Mouse (Mus musculus): ENCODE measurements around the gene Dhdh.
"Not testable (repeated sequence)": the region's sequence is repeated elsewhere in the genome, so short reads cannot be mapped to it uniquely, and the experiment has no call there.

The Dhdh gene

DNA sequence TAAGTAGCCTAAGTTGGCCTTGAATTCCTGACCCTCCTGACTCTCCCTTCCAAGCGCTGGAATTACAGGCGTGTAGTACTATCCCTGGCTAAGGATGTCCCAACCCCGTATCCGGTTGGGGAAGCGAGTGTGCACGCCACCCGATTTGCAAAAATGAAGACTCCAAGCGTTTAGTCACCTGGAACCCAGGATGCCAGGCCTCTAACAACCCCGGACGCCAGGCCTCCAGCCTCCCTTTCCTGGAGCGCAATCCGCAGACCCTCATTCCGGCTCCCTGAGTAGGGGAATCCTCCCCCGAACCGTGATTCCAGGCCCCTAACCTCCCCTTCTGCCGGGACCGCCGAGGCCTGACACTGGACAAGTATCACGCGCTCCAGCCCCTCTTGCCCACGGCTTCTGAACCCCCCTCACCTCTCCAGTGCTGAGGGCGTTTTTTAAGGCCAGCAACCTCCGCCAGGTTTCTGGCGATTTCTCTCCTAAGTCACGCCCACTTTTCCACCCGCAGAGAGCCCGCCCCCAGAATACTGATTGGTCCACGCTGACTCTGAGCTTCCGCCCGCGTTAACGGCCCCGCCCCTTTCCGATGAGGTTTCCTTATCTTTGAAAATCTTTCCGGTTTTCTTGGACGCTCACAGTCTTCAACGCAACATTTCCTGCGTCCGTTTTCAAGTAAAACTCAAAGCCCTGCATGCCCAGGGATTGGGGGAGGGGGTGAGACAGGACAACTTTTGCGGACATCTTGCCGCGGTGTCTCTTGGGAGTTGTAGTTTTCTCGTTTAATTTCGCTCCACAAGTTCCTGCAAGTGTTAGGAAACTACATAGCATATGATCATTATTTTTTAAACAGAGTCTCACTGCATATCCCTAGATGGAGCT, 21.5 kb upstream of the Dhdh start, which contains the start of gene Nucb1:
Nucb1 (minus strand) TSS at position 495 of the 876 bp plus-strand sequence.
- DNase-seq (ENCODE audit: low read depth, low spot score) = peak; percentile 93

DNA sequence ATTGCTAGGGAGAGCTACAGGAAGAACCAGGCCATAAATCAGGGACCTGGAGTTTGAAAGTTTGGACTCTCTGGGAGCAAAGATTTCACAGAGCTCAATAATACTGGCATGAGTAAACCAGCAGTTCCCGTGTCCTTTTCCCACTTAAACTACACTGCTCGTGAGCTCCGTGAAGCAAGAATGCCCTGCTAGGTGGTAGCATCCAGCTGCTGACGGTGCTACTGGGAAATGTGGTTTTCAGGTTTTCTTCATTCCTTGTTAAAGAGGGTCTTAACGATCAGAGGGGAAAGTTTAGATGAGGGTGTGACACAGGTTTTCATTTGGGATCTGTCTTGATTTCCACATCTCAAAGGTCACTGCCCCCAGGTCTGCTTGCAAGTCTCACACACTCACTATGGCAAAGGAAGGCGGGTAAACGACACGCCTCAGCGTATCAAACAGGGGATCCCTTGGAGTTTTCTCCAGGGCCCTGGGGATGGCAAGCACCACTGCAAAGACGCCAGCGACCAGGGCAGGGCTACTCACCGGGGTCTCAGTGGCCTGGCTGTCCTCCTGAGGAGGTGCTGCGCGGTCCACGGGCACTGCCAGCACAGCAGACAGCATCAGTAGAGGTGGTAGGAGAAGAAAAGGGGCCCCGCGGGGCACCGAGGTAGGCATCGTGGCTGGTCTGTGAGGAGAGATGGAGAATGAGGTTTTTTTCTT, 20.7 kb upstream of the Dhdh start:
- DNase-seq (ENCODE audit: low read depth, low spot score) = no peak

- no peak for DNase-seq (ENCODE audit: low read depth, low spot score)
Observed at GRCm38 (mm10) chr7:45508561-45508960, 20.0 kb upstream of the Dhdh start.

DNA sequence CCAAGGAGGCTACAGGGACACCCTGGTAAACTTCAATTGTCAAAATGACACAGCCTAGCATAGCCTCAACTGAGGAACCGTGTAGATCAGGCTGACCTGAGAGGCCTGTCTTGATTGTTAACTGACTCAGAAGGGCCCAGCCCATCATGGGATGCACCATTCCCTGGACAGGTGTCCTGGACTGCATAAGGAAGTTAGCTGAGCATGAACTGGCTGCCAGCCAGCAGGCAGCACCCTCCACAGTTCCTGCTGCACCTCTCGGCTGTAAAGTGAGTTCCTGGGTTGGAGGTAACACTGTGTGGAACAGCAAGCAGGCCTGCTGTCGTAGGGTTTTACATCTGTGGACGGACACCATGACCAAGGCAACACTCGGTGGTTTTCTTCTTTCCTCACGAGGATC, 19.0 kb upstream of the Dhdh start:
- no peak for DNase-seq (ENCODE audit: low read depth, low spot score)

DNA sequence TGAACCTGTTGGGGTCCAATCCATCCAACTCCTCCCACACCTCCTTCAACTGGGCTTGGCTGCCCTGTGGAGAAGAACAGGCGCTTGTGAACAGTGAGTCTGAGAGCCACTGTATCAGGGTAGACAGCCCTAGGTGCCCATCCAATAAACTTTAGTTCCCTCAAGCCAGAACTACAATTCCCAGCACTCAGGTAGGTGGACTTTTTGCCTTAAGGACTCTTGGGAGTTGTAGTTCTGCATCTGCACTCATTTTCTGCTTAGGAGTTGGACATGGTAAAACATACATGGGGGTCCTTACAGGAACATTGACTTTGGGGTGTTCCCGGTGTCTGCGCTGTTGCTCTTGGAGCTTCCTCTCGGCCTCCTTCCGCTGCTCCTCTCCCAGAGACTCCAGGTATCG, 9.8 kb upstream of the Dhdh start:
- DNase-seq (ENCODE audit: low read depth, low spot score) = no peak

DNA sequence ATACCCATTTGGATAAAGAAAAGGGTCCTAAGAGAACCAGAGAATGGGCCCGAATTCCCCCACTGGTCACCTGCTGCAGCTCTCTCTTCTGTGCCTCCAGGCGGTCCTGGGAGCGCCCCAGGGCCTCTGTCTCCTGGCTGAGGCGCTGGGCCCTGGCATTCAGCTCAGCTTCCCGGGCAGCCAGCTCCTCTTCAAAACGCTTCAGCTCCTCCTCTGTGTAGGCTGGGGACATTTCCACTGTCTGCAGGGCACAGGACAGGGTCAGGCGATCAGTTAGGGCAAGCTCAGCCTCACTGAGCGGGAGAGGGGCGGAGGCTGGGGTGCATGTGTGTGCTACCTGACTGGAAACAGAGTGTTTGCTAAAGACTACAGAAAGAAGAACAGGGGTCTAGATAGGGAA, 5.9 kb upstream of the Dhdh start:
- DNase-seq (ENCODE audit: low read depth, low spot score) = no peak

DNA sequence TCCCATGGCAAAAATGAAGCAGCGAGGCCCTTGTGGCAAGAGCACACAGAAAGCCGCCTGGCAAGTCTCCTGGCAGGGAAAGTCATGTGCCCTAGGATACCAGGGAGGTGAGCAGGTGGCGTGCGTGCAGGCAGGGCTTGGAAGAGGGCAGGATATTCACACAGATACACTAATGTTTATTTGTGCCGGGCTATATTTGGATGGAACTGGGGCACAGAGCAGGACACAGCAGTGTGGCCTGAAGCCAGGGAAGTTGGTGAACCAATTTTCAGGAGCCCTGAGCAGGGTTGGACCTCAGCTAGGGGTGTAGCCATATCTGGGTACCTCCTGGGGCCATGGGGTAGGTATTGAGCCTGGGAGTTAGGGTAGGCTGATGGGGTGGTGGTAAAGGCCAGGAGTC, 4.3 kb upstream of the Dhdh start:
- DNase-seq (ENCODE audit: low read depth, low spot score) = no peak

- DNase-seq (ENCODE audit: low read depth, low spot score) = no peak
Observed at GRCm38 (mm10) chr7:45492225-45492844, 3.7 kb upstream of the Dhdh start.

GRCm38 (mm10) chr7:45491264-45491663, 2.7 kb upstream of the Dhdh start:
- DNase-seq (ENCODE audit: low read depth, low spot score) = no peak

DNA sequence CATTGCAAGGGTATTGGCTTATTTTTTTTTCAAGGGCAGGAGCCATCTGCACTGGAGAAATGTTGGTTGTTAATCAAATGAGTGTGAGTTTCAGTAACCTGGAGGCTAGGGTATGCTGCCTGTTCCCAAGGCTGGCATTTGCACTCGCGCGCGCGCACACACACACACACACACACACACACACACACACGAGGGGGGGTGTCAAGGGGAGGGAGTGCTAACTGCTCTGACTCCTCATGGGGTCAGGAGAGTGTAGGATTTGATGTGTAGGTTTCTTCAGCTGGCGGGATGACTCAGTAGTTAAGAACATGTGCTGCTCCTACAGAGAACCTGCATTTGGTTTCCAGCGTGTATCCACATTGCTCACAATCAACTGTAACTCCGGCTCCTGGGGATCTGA, 2.2 kb upstream of the Dhdh start:
- peak; percentile 40 for DNase-seq (ENCODE audit: low read depth, low spot score)

DNA sequence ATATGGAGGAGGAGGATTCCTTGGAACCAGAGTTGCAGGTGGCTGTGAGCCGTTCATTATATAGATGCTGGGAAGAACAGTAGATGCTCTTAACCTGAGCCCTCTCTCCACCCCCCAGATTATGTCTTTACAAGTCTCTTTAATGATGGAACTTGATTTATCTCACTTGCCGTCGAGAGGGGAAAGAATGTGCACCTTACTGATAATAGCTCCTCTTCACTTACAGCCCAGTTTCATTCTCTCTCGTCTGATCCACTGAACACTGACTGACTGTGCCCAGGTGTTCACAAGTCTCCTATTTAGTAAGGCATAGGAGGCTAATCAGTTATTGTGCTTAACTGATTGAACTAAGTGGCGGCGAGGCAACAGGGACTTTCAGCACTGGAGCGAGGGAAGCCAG, 973 bp upstream of the Dhdh start:
- DNase-seq (ENCODE audit: low read depth, low spot score) = no peak

GRCm38 (mm10) chr7:45487861-45488292, 728 bp downstream of the Dhdh start:
- no peak for DNase-seq (ENCODE audit: low read depth, low spot score)

DNA sequence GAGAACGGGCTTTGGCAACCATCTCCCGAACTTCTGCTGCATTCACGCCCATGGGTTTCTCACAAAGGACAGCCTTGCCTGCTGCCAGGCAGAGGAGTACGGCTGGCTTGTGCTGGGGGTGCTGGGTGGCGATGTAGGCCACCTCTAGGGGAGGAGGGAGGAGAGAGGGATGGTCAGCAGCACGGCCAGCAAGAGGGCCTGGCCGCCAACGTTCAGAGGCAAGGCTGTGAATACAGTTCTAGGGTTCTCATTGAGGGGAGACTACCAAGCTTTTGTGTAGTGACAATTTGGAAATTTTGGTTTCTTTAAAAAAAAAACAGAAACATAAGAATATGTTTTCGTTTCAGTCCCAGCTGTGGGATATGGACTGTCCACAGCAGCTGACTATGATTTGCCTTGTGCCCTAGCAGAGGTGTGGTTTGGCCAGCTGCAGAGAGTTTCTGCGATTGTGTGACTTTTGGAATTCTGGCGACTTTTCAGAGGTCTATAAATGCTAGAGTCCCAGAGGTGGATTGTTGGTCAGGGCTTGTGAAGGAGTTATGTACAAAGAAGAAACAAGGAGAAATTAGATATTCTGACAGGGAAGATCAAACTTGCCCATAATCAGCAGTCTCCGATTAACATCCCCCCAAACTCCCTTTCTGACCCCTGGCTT, 1.7 kb downstream of the Dhdh start, which contains the start of gene Gm45808:
Gm45808 (minus strand) TSS at position 51 of the 655 bp plus-strand sequence.
- no peak for DNase-seq (ENCODE audit: low read depth, low spot score)

- no peak for DNase-seq (ENCODE audit: low read depth, low spot score)
Observed at GRCm38 (mm10) chr7:45486158-45486557, 2.4 kb downstream of the Dhdh start.

DNA sequence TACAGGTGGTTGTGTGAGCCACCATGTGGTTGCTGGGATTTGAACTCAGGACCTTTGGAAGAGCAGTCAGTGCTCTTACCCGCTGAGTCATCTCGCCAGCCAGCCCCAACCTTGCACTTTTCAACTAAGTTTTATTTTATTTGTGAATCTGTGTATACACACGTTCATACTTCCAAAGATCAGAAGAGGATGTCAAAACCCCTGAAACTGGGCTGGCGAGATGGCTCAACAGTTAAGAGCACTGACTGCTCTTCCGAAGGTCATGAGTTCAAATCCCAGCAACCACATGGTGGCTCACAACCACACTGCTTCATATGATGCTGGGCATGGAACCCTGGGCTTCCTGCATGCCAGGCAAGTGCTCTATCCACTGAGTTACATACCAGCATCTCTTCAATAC, 3.6 kb downstream of the Dhdh start:
- DNase-seq (ENCODE audit: low read depth, low spot score) = not testable (repeated sequence)

DNA sequence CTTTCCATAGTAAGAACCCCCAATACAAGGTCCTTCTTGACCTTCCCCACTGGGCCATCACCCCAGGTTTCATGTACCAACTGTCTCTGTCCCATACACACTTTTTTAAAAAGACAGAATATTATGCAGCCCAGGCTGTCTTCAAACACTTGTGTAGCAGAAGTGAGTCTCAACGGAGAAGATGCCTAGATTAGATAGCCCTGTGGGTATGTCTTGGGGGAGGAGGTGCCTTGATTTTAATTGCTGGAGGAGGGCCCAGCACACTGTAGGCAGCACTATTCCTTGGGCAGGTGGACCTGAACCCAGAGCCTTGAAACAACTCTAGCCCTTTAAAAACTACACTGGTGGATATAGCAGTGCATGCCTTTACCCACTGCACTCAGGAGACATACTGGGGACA, 6.4 kb downstream of the Dhdh start:
- DNase-seq (ENCODE audit: low read depth, low spot score) = no peak

DNA sequence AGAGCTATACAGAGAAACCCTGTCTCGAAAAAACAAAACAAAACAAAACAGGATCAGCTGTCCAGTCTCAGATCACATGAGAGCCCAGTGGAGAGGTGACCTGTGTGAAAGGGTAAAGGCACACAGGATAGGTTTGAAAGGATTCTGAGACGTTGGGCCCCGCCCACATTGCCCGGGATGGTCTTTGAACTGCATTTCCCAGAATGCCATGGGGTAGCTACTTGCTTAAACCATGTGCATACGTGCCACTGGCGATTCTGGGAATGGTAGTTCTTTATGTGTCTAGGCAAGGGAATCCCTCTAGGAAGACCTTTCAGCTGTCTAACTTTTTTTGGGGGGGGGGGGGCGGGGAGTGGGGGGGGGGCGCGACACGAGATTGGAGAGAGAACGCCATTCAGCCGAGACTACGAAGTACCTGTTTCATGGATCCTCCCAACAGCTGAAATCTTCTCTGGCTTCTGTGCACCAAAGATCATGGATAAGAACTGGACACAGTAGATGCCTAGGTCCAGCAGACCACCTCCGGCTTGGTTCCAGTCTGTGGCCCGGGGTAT, 7.2 kb downstream of the Dhdh start, which contains the start of gene Tulp2:
Tulp2 (plus strand) TSS at position 504 of the 554 bp plus-strand sequence.
- peak; percentile 43 for DNase-seq (ENCODE audit: low read depth, low spot score)

DNA sequence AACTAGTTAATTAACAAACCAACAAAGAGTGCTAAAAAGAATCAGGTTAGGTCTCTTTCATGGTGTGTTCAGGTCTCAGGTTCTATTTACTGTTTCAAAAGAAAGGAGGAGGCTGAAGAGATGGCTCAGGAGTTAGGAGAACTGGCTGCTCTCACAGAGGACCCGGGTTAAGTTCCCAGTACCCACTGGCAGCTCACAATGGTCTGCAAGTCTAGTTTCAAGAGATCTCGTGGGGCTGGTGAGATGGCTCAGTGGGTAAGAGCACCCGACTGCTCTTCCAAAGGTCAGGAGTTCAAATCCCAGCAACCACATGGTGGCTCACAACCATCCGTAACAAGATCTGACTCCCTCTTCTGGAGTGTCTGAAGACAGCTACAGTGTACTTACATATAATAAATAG, 8.3 kb downstream of the Dhdh start:
- not testable (repeated sequence) for DNase-seq (ENCODE audit: low read depth, low spot score)

DNA sequence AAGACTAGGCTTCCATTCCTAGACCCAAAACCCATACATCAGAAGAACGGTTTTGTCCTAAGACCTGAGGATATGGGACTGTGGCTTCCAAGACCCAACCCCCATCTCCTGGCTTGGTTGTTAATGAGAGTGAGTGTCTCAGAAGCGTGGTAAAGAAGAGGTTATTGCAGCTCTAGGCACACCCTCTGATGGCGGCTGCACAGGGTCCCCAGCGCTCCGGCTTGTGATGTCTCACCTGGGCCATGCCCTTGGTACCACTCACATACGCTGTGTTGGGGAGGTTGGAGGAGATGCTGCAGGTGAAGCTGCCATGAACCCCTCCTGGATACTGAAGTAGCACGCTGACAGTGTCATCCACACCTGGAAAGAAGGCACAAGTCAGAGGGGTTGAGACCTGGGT, 9.8 kb downstream of the Dhdh start:
- DNase-seq (ENCODE audit: low read depth, low spot score) = no peak

GRCm38 (mm10) chr7:45477003-45477402, 11.6 kb downstream of the Dhdh start:
- DNase-seq (ENCODE audit: low read depth, low spot score) = peak; percentile 60

DNA sequence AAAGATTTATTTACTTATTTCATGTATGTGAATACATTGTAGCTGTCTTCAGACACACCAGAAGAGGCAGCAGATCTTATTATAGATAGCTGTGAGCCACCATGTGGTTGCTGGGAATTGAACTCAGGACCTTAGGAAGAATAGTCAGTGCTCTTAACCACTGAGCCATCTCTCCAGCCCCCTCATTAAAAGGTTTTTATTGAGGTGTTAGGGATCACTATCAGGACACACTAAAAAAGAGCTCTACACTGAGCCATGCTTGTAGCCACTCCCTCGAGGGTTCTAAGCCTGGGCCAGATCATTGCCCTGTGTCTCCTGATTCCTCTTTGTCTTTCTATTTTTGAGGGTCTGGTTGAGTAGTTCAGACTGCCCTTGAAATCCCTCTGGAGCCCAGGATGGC, 12.2 kb downstream of the Dhdh start:
- no peak for DNase-seq (ENCODE audit: low read depth, low spot score)
